Mouse (Mus musculus) heart, adult 8-10 months (tissue): ENCODE data around the gene March6. TPM values are rescaled to one million over a fixed set of nuclear protein-coding genes. Genes with fewer than 3 reads are reported as not detected.

Experiments
- DNase-seq: peaks from one replicate; pipeline ENCODE4 v3.0.0; 2022; ENCODE audit warnings: low spot score
- total RNA-seq, 4 experiments: library from RNA; stranded (reverse); gene quantifications; 2 replicates each; pipeline ENCODE4 v1.2.4; 2022

March6 gene
- total RNA-seq, 4 experiments from 2014 or later, result 112 to 123 (median 116) TPM

GRCm38 (mm10) chr15:31454096-31454860, 76.6 kb downstream of the March6 start:
- no peak for DNase-seq

DNA sequence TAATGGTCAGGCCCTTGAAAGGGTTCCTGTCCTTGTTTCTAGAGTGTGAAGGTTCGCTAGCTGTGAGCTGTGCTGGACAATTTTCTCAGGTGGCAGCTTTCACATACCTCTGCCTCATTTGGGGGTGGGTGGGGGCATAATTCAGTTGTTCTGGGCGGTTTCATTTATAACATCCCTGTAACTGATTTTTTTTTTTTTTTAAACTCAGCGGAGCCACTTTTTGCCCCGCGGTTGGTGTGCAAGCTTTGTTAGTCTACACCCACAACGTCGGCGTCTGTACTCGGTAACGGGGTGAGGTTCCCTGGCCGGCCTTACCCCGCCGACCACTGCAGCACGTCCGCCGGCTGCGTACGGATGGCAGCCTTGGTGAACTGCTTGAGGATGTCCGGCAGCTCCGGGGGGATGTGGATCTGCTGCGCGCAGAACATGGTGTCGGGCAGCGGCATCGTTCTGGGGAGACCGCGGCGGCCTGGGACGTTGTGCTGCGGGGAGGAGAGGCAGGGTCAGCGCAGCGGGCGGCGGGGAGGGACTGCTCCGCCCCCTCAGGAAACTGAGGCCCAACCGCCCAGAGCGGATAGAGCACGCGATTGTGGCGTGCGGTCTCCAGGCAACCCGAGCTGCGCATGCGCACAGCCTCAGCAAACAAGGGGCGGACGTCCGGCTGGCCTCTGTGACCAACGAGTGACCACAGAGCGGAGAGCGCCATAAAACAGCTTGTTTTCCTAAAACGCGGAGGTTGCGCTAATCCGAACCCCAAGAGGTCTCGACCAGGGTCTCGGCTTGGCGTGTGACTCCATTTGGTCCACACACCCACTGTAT, 77.5 kb downstream of the March6 start, which contains the start of gene Ropn1l:
Gene Ropn1l, minus strand, starts transcription at position 640 of the 819 bp plus-strand sequence.
- DNase-seq, result peak; percentile 94

- no peak for DNase-seq
Measured at GRCm38 (mm10) chr15:31452336-31453097, 78.3 kb downstream of the March6 start.

- no peak for DNase-seq
Measured at GRCm38 (mm10) chr15:31449772-31450171, 81.1 kb downstream of the March6 start.

GRCm38 (mm10) chr15:31447121-31447520, 83.7 kb downstream of the March6 start:
- peak; percentile 56 for DNase-seq

- no peak for DNase-seq
Measured at GRCm38 (mm10) chr15:31442698-31443097, 88.2 kb downstream of the March6 start.

GRCm38 (mm10) chr15:31441996-31442395, 88.9 kb downstream of the March6 start:
- no peak for DNase-seq

- no peak for DNase-seq
Measured at GRCm38 (mm10) chr15:31436811-31437210, 94.0 kb downstream of the March6 start.

DNA sequence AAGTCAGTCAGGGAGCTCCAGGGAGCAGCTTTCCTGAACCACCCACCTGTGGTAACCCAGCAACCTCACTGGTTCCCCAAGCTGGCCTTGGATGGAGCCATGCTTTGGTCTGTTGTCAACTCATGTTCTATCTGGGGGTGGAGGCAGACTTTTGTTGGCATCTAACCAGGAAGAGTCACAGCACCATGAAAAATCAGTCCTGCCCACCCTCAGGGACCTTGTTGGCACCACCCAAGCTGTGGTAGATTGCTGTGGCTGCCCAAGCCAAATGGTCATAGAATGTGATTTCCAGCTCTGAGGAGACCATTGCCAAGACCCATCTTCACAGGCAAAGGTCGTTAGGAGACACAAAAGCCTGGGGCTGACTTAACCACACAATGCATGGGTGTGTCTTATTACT, 94.8 kb downstream of the March6 start:
- no peak for DNase-seq

GRCm38 (mm10) chr15:31433768-31434167, 97.1 kb downstream of the March6 start:
- DNase-seq, result no peak

DNA sequence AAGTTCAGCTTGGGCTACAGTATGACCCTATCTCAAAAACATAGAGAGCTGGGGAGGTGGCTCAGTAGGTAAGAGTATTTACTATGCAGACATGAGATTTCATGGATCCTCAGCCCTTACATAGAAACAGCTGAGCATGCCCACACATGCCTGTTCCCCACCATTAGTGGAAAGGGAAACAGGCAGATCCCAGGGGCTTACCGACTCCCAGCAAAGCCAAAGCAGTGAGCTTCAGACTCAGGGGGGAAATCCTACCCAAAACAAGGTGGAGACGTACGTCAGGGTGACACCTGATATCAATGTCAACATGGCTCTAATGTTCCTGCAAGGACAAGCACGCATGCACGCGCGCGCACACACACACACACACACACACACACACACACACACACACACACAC, 99.0 kb downstream of the March6 start:
- DNase-seq, result no peak

- no peak for DNase-seq
Measured at GRCm38 (mm10) chr15:31430014-31430413, 100.8 kb downstream of the March6 start.

DNA sequence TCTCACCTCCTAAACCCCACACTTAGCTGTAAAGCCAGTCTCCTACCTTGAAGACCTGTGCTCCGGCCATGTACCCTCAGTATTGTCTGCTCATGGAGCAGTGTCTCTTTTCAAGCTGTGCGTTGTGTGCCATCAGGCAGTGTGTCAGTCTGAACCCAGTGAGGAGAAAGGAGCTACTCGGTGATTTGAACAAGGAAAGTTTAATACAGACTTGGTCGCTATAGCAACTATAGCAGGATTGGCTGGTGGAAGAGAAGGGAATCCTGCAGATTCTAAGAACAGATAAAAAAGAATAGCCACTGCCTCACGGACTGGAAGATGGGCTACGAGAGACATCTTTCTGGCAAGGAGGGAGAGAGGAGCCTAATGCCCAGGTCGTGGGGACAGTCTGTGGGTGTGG, 101.4 kb downstream of the March6 start:
- DNase-seq, result no peak

DNA sequence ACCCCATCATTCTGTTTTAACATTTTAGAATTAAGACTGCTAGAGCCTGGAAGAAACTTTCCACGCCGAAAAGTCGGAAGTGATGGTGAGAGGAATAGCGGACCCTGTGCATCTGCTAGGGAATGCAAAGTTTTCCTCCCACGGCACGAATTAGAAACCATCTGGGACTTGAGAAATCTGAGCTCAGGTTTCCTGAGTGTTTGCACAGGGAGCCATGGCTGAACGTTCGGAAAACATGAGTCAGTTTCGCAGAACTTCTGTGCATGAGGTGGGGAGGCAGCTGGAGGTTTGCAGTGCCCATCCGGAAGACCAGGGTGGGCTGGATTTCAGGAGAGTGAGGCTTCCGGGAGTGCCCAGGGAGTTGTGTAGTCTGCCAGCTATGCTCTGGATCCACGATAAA, 102.3 kb downstream of the March6 start:
- no peak for DNase-seq

DNA sequence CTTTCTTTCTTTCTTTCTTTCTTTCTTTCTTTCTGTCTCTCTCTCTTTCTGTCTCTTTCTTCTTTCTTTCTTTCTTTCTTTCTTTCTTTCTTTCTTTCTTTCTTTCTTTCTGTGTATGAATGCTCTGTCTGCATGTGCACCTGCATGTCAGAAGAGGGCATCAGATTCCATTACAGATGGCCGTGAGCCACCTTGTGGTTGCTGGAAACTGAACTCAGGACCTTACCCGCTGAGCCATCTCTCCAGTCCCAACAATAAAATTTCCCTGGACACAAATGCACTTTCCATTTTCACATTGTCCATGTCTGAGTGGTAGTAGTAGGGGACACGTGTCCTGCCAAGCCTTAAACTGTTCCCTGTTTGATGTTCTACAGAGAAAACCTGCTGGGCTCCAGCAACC, 103.5 kb downstream of the March6 start:
- DNase-seq, result no peak

DNA sequence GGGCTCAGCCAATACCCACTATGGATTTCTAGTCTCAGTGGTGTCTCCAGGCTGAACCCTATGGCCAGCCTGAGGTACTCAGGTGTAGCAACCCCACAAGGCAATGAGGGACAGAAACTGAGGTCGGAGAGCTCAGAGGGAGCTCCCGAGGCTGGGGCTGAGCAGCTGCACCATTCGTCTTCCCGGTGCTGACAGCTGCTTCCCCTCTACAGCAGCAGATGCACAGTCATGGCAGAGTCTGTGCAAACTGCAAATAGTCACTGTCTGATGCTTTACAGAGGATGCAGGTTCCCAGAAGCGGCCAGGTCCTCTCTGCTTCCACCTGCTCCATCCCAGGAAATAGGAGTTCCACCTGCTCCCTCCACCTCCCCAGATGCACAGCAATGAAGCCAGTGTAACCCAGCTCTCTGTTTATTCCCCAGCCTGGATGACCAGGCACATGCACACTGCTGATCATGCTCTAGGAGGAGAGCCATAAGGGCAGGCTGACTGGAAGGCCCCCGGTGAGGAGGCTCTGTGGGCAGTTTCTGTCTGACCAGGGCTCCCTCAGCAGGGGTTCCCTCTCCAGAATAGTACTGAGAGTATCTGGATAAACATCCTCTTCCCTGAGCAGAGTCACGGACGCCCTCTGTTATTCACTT, 104.7 kb downstream of the March6 start:
- DNase-seq, result no peak

DNA sequence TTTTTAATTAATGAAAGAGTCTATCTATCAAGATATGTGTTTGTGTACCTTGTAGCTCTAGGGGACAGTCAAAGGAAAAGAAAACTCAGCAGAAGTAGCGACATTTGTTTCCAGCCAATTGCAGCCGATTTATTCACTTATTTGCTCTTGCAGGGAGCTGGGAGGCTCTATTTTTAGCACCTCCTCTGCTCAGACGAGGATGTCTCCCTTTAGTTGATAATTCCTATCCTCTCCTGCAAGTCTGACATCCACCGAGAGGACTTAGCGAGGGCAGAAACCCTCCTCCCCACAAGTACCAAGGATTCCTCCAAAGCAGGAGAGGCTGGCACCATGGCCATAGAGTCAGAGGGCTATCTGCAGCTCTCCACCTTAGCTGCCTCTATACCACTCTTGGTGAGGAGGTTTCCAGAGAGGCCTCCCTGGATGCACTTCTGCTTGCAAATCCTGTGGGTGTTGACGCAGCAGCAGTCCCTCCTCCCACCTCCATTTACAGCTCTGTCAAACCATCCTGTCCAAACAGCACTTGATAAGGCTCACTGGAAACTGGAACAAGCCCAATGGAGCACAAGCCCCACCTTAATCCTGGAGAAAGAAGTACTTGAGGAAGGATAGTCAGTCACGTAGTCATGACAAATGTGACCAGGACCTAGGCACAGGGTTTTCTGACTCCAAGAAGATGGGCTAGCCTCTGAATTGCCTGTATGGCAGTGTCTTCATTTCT, 108.0 kb downstream of the March6 start:
- peak; percentile 33 for DNase-seq

- DNase-seq, result peak; percentile 44
Measured at GRCm38 (mm10) chr15:31419037-31419436, 111.8 kb downstream of the March6 start.

- DNase-seq, result no peak
Measured at GRCm38 (mm10) chr15:31418686-31419024, 112.2 kb downstream of the March6 start.

DNA sequence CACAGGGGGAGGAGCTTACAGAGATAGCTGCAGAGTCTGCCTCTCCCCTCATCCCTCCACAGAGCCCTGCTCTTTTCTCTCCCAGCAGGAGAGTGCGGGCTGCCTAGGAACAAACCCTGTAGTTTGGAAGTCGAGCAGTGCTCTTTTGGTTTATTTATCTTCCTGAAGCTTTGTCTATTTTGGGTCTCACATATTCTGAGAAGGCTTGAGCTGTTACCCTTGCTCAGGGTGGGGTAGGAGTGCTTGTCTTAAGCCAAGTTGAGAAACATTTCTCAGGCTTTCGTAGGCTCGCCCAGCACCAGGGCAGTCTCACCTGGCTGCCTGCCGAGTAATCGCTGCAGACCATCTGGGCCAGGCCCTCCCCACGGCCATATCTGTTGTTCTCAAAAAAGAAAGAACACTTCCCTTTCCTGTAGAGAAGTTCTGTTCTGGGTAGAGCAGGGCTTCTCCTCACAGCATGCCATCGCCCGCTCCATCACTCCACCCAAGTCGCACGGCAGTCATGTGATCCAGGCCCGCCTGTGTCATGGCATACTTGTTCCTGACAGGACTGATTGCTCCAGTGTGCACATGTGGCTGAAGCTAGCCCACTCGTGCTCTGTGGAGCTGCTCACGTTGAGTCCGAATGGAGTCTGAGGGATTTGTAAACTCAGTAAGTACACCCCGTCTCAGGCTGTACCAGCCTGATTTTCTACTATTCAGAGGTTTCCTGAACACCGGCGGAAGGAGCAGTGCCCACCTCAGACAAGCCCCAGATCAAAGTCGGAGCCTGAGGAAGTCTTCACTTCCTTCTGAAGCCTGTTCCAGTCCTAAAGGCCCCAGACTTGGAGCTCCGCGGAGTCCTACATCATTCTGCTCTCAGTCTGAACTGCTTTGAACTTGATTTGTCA, 112.8 kb downstream of the March6 start:
- peak; percentile 69 for DNase-seq
